Mouse (Mus musculus) adrenal gland, adult 8-10 months (tissue): ENCODE results near the gene Grifin. TPM values are rescaled to one million over a fixed set of nuclear protein-coding genes. Genes with fewer than 3 reads are reported as not detected.

Source experiments
- DNase-seq: peaks from one replicate; pipeline ENCODE4 v3.0.0; 2022
- total RNA-seq, 4 experiments: library from RNA; stranded (reverse); gene quantifications; 2 replicates each; pipeline ENCODE4 v1.2.4; 2022

Grifin gene
- total RNA-seq = not detected

GRCm38 (mm10) chr5:140564896-140565295 is at the start of gene Grifin:
Grifin (minus strand) TSS chr5:140565071.
- DNase-seq = no peak

GRCm38 (mm10) chr5:140614141-140614540 is 49.3 kb upstream of the Grifin start:
- DNase-seq = no peak

GRCm38 (mm10) chr5:140612191-140612590 is 47.3 kb upstream of the Grifin start:
- no peak for DNase-seq

- no peak for DNase-seq
Observed at GRCm38 (mm10) chr5:140611611-140612185, 46.8 kb upstream of the Grifin start.

- DNase-seq = peak; percentile 81
Observed at GRCm38 (mm10) chr5:140611021-140611583, 46.2 kb upstream of the Grifin start.

GRCm38 (mm10) chr5:140610273-140611011 is 45.6 kb upstream of the Grifin start:
- DNase-seq = no peak

GRCm38 (mm10) chr5:140609511-140610272 is 44.8 kb upstream of the Grifin start:
- no peak for DNase-seq

GRCm38 (mm10) chr5:140608634-140609015 is 43.8 kb upstream of the Grifin start:
- DNase-seq = no peak

GRCm38 (mm10) chr5:140607836-140608633 is 43.2 kb upstream of the Grifin start:
- DNase-seq = no peak

GRCm38 (mm10) chr5:140607001-140607835 is 42.3 kb upstream of the Grifin start, which contains the start of gene Lfng:
Lfng (plus strand) TSS chr5:140607320.
- peak; percentile 91 for DNase-seq

- DNase-seq = no peak
Observed at GRCm38 (mm10) chr5:140606386-140606785, 41.5 kb upstream of the Grifin start.

- no peak for DNase-seq
Observed at GRCm38 (mm10) chr5:140605228-140605627, 40.4 kb upstream of the Grifin start.

GRCm38 (mm10) chr5:140604386-140604785 is 39.5 kb upstream of the Grifin start:
- no peak for DNase-seq

GRCm38 (mm10) chr5:140602540-140602939 is 37.7 kb upstream of the Grifin start:
- DNase-seq = no peak

GRCm38 (mm10) chr5:140601712-140602111 is 36.8 kb upstream of the Grifin start:
- DNase-seq = no peak

- no peak for DNase-seq
Observed at GRCm38 (mm10) chr5:140599939-140600338, 35.1 kb upstream of the Grifin start.

- no peak for DNase-seq
Observed at GRCm38 (mm10) chr5:140597787-140598186, 32.9 kb upstream of the Grifin start.

- no peak for DNase-seq
Observed at GRCm38 (mm10) chr5:140596927-140597588, 32.2 kb upstream of the Grifin start.

GRCm38 (mm10) chr5:140596426-140596825 is 31.6 kb upstream of the Grifin start:
- DNase-seq = no peak

- DNase-seq = no peak
Observed at GRCm38 (mm10) chr5:140594846-140595245, 30.0 kb upstream of the Grifin start.
